Mouse (Mus musculus) forebrain, embryonic 13.5 days (tissue): Measurements from ENCODE around the gene Cd5. TPM values are rescaled to one million over a fixed set of nuclear protein-coding genes. Genes with fewer than 3 reads are reported as not detected.

Experiments used
- ATAC-seq: fragments of 200-750 bp; cut with Nextera tagmentation; 2 replicates; pipeline ENCODE4 v1.8.0; 2017
- H3K27ac ChIP-seq: fragments of 300-500 bp; sonication (generic); 2 replicates; pipeline ENCODE4 v1.5.1; 2015; ENCODE audit warnings: inconsistent platforms, mild to moderate bottlenecking, moderate library complexity
- H3K27me3 ChIP-seq: fragments of 300-500 bp; sonication (generic); 2 replicates; pipeline ENCODE4 v1.6.1; 2015; ENCODE audit warnings: mild to moderate bottlenecking, inconsistent platforms
- H3K36me3 ChIP-seq: fragments of 300-500 bp; sonication (generic); 2 replicates; pipeline ENCODE4 v1.6.1; 2015; ENCODE audit warnings: mild to moderate bottlenecking, inconsistent platforms; ENCODE audit not compliant: poor library complexity, severe bottlenecking
- H3K4me1 ChIP-seq: fragments of 300-500 bp; sonication (generic); 2 replicates; pipeline ENCODE4 v1.6.1; 2015; ENCODE audit warnings: inconsistent platforms
- H3K4me2 ChIP-seq: fragments of 300-500 bp; sonication (generic); 2 replicates; pipeline ENCODE4 v1.6.1; 2015; ENCODE audit warnings: inconsistent platforms, mild to moderate bottlenecking, moderate library complexity
- H3K4me3 ChIP-seq: fragments of 300-500 bp; sonication (generic); 2 replicates; pipeline ENCODE4 v1.5.1; 2015; ENCODE audit warnings: mild to moderate bottlenecking, inconsistent platforms
- H3K9ac ChIP-seq: fragments of 300-500 bp; sonication (generic); 2 replicates; pipeline ENCODE4 v1.6.1; 2015; ENCODE audit warnings: mild to moderate bottlenecking, inconsistent platforms
- H3K9me3 ChIP-seq: fragments of 300-500 bp; sonication (generic); replicated peaks from 2 replicates; pipeline ENCODE4 v1.6.1; 2016; ENCODE audit warnings: inconsistent platforms
- WGBS: fragments of 180-500 bp; shearing (Covaris S2); methylation state at CpG from one replicate; pipeline ENCODE4 v1.1.7; 2015; 5-methylcytosine and 5-hydroxymethylcytosine counted together
- polyA plus RNA-seq: library from polyadenylated mRNA; unstranded; fragments of >200 nt; fragmentation: Nextera tagmentation; extraction: Ambion mirVana; gene quantifications from 2 replicates; pipeline ENCODE4 v1.2.1, GENCODE M21; 2015

Gene Cd5
- 0.26 TPM in 1 of 2 replicates, not detected in the other for polyA plus RNA-seq

GRCm38 (mm10) chr19:10738811-10739210, at the start of gene Cd5:
Gene Cd5, minus strand, starts transcription at chr19:10739002.
- ATAC-seq = no peak
- Histone ChIP-seq H3K4me3 (no peak within 1 kb of the TSS), H3K36me3 (no peaks in the 10 kb centered on the region), H3K9ac (no peak within 1 kb of the TSS), H3K4me1 (no peaks in the 10 kb centered on the region), H3K27me3 (no peaks in the 10 kb centered on the region), H3K4me2 (no peak within 1 kb of the TSS), H3K27ac (no peak within 1 kb of the TSS), H3K9me3 (no peaks in the 10 kb centered on the region)
- WGBS = 75% methylated on average over 4 of the region's 4 CpGs

- Histone ChIP-seq H3K9ac (no peak overlapping the region), H3K27ac (no peak overlapping the region), H3K4me1 (peaks cover 9% of the 10 kb centered on the region), H3K9me3 (no peaks in the 10 kb centered on the region), H3K36me3 (no peaks in the 10 kb centered on the region), H3K27me3 (no peaks in the 10 kb centered on the region), H3K4me2 (no peak overlapping the region), H3K4me3 (no peak overlapping the region)
- WGBS = 83% methylated on average over 9 of the region's 9 CpGs
- ATAC-seq = no peak
Measured at GRCm38 (mm10) chr19:10788242-10788641, 49.4 kb upstream of the Cd5 start.

- Histone ChIP-seq H3K4me1 (peaks cover 9% of the 10 kb centered on the region), H3K27me3 (no peaks in the 10 kb centered on the region), H3K9ac (no peak overlapping the region), H3K27ac (no peak overlapping the region), H3K36me3 (no peaks in the 10 kb centered on the region), H3K4me3 (no peak overlapping the region), H3K9me3 (no peaks in the 10 kb centered on the region), H3K4me2 (no peak overlapping the region)
- WGBS = 89% methylated on average over 4 of the region's 4 CpGs
- ATAC-seq = no peak
Measured at GRCm38 (mm10) chr19:10787406-10787805, 48.6 kb upstream of the Cd5 start.

- Histone ChIP-seq H3K9ac (no peak overlapping the region), H3K27me3 (no peaks in the 10 kb centered on the region), H3K36me3 (no peaks in the 10 kb centered on the region), H3K27ac (no peak overlapping the region), H3K4me1 (peaks cover 9% of the 10 kb centered on the region), H3K4me2 (no peak overlapping the region), H3K4me3 (no peak overlapping the region), H3K9me3 (no peaks in the 10 kb centered on the region)
- no peak for ATAC-seq
- 86% methylated on average over 6 of the region's 6 CpGs for WGBS
Measured at GRCm38 (mm10) chr19:10786753-10787152, 48.0 kb upstream of the Cd5 start.

GRCm38 (mm10) chr19:10784796-10785459, 46.1 kb upstream of the Cd5 start:
- Histone ChIP-seq H3K27ac (peak overlapping the region; percentile 31; the same call in 1 of the 2 replicates), H3K27me3 (no peaks in the 10 kb centered on the region), H3K9me3 (no peaks in the 10 kb centered on the region), H3K36me3 (no peaks in the 10 kb centered on the region), H3K4me1 (peaks cover 9% of the 10 kb centered on the region), H3K4me2 (no peak overlapping the region), H3K4me3 (no peak overlapping the region), H3K9ac (no peak overlapping the region)
- 80% methylated on average over 10 of the region's 10 CpGs for WGBS
- ATAC-seq = peak; percentile 50; the same call in 1 of the 2 replicates

- Histone ChIP-seq H3K4me2 (no peak overlapping the region), H3K9ac (no peak overlapping the region), H3K36me3 (no peaks in the 10 kb centered on the region), H3K27ac (no peak overlapping the region), H3K9me3 (no peaks in the 10 kb centered on the region), H3K27me3 (no peaks in the 10 kb centered on the region), H3K4me3 (no peak overlapping the region), H3K4me1 (peaks cover 9% of the 10 kb centered on the region)
- 0 out of 2 replicates have a peak, but pooled peaks have one; percentile 9 for ATAC-seq
- 32% methylated on average over 3 of the region's 3 CpGs for WGBS
Measured at GRCm38 (mm10) chr19:10784061-10784460, 45.3 kb upstream of the Cd5 start.

GRCm38 (mm10) chr19:10783168-10783567, 44.4 kb upstream of the Cd5 start:
- no peak overlapping the region for H3K27ac ChIP-seq

GRCm38 (mm10) chr19:10781641-10782040, 42.8 kb upstream of the Cd5 start:
- H3K4me1 ChIP-seq = peaks cover 9% of the 10 kb centered on the region
- H3K9me3 ChIP-seq = no peaks in the 10 kb centered on the region
- no peaks in the 10 kb centered on the region for H3K36me3 ChIP-seq
- H3K27ac ChIP-seq = no peak overlapping the region
- no peaks in the 10 kb centered on the region for H3K27me3 ChIP-seq
- ATAC-seq = no peak
- no peak overlapping the region for H3K4me3 ChIP-seq
- WGBS = 89% methylated on average over 4 of the region's 4 CpGs
- no peak overlapping the region for H3K9ac ChIP-seq
- H3K4me2 ChIP-seq = no peak overlapping the region

More at GRCm38 (mm10) chr19:10783168-10783567, 44.4 kb upstream of the Cd5 start:
- H3K4me3 ChIP-seq = no peak overlapping the region
- 75% methylated on average over 4 of the region's 4 CpGs for WGBS
- H3K9ac ChIP-seq = no peak overlapping the region
- H3K27me3 ChIP-seq = no peaks in the 10 kb centered on the region
- H3K36me3 ChIP-seq = no peaks in the 10 kb centered on the region
- no peak for ATAC-seq
- peaks cover 9% of the 10 kb centered on the region for H3K4me1 ChIP-seq
- H3K4me2 ChIP-seq = no peak overlapping the region
- H3K9me3 ChIP-seq = no peaks in the 10 kb centered on the region

- Histone ChIP-seq H3K9ac (no peak overlapping the region), H3K27ac (no peak overlapping the region), H3K9me3 (no peaks in the 10 kb centered on the region), H3K4me2 (no peak overlapping the region), H3K36me3 (no peaks in the 10 kb centered on the region), H3K4me3 (no peak overlapping the region), H3K27me3 (no peaks in the 10 kb centered on the region), H3K4me1 (no peaks in the 10 kb centered on the region)
- 88% methylated on average over 4 of the region's 4 CpGs for WGBS
- ATAC-seq = no peak
Measured at GRCm38 (mm10) chr19:10776906-10777305, 38.1 kb upstream of the Cd5 start.

- 97% methylated on average over 6 of the region's 6 CpGs for WGBS
- H3K4me3 ChIP-seq = no peak overlapping the region
- ATAC-seq = no peak
- H3K9me3 ChIP-seq = no peaks in the 10 kb centered on the region
- H3K4me1 ChIP-seq = no peaks in the 10 kb centered on the region
- H3K4me2 ChIP-seq = no peak overlapping the region
- H3K9ac ChIP-seq = no peak overlapping the region
- no peak overlapping the region for H3K27ac ChIP-seq
- no peaks in the 10 kb centered on the region for H3K27me3 ChIP-seq
- H3K36me3 ChIP-seq = no peaks in the 10 kb centered on the region
Measured at GRCm38 (mm10) chr19:10774141-10774540, 35.3 kb upstream of the Cd5 start.

GRCm38 (mm10) chr19:10773384-10773783, 34.6 kb upstream of the Cd5 start:
- no peak for ATAC-seq

GRCm38 (mm10) chr19:10772866-10773265, 34.1 kb upstream of the Cd5 start:
- H3K27me3 ChIP-seq = no peaks in the 10 kb centered on the region
- H3K4me2 ChIP-seq = no peak overlapping the region
- no peaks in the 10 kb centered on the region for H3K4me1 ChIP-seq
- H3K27ac ChIP-seq = no peak overlapping the region
- no peak overlapping the region for H3K4me3 ChIP-seq
- H3K9ac ChIP-seq = no peak overlapping the region
- H3K9me3 ChIP-seq = no peaks in the 10 kb centered on the region
- WGBS = 97% methylated on average over 10 of the region's 10 CpGs
- ATAC-seq = no peak
- H3K36me3 ChIP-seq = no peaks in the 10 kb centered on the region

More at GRCm38 (mm10) chr19:10773384-10773783, 34.6 kb upstream of the Cd5 start:
- WGBS = 81% methylated on average over 7 of the region's 7 CpGs
- H3K9me3 ChIP-seq = no peaks in the 10 kb centered on the region
- H3K4me1 ChIP-seq = no peaks in the 10 kb centered on the region
- no peak overlapping the region for H3K9ac ChIP-seq
- H3K4me2 ChIP-seq = no peak overlapping the region
- no peaks in the 10 kb centered on the region for H3K27me3 ChIP-seq
- H3K27ac ChIP-seq = no peak overlapping the region
- H3K4me3 ChIP-seq = no peak overlapping the region
- H3K36me3 ChIP-seq = no peaks in the 10 kb centered on the region

GRCm38 (mm10) chr19:10771995-10772394, 33.2 kb upstream of the Cd5 start:
- WGBS = 76% methylated on average over 7 of the region's 7 CpGs
- H3K4me1 ChIP-seq = no peaks in the 10 kb centered on the region
- H3K27ac ChIP-seq = no peak overlapping the region
- no peaks in the 10 kb centered on the region for H3K27me3 ChIP-seq
- no peak for ATAC-seq
- H3K36me3 ChIP-seq = no peaks in the 10 kb centered on the region
- no peak overlapping the region for H3K9ac ChIP-seq
- H3K9me3 ChIP-seq = no peaks in the 10 kb centered on the region
- no peak overlapping the region for H3K4me2 ChIP-seq
- no peak overlapping the region for H3K4me3 ChIP-seq
